Mouse (Mus musculus) thymus, adult 18-20 months (tissue): ENCODE results near the gene Rgs7bp.

Source experiments
- DNase-seq, 2 experiments: peaks; one replicate each; pipeline ENCODE4 v3.0.0; 2022; ENCODE audit warnings: mixed read lengths in 2 of 2

Gene Rgs7bp

GRCm38 (mm10) chr13:105002132-105002830, 52.4 kb downstream of the Rgs7bp start:
- no peak for DNase-seq

- DNase-seq = no peak
These were observed 53.0 kb downstream of the Rgs7bp start for GRCm38 (mm10) chr13:105001714-105002113.

- DNase-seq = no peak
These were observed 65.9 kb downstream of the Rgs7bp start for GRCm38 (mm10) chr13:104988811-104989258.

- no peak for DNase-seq
These were observed 66.7 kb downstream of the Rgs7bp start for GRCm38 (mm10) chr13:104988009-104988540.

GRCm38 (mm10) chr13:104985691-104986090, 69.0 kb downstream of the Rgs7bp start:
- DNase-seq = no peak

DNA sequence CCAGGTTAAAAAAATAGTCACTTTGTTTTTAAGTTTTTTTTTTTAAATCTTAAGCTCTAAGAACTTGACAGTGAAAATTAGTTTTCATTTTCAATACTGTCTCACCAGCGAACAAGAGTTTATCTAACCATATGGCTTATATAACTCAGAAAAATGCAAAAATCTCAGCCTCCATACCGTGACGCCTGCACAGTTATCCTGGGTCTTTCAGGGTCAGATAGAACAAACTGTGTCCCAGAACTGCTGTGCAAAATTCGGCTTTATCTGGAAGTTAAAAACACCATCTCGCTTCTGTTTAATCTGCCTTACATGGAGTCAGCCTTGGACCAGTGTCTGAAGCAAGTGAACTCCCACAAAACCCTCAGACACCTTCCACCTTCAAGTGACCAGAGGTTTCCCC, 70.7 kb downstream of the Rgs7bp start:
- DNase-seq = no peak

GRCm38 (mm10) chr13:104982781-104983353, 71.9 kb downstream of the Rgs7bp start:
- no peak for DNase-seq

GRCm38 (mm10) chr13:104978176-104978575, 76.6 kb downstream of the Rgs7bp start:
- no peak for DNase-seq

GRCm38 (mm10) chr13:104967486-104967885, 87.2 kb downstream of the Rgs7bp start:
- no peak for DNase-seq

- DNase-seq = no peak
These were observed 91.0 kb downstream of the Rgs7bp start for GRCm38 (mm10) chr13:104963716-104964115.

- DNase-seq = no peak
These were observed 91.9 kb downstream of the Rgs7bp start for GRCm38 (mm10) chr13:104962716-104963411.

- DNase-seq = no peak
These were observed 92.6 kb downstream of the Rgs7bp start for GRCm38 (mm10) chr13:104962166-104962565.

- DNase-seq = no peak
These were observed 93.6 kb downstream of the Rgs7bp start for GRCm38 (mm10) chr13:104960951-104961715.

GRCm38 (mm10) chr13:104960206-104960928, 94.4 kb downstream of the Rgs7bp start:
- no peak for DNase-seq

- no peak for DNase-seq
These were observed 95.0 kb downstream of the Rgs7bp start for GRCm38 (mm10) chr13:104959733-104960132.

- peak in 1 of 2 experiments; percentile 45 for DNase-seq
These were observed 106.8 kb downstream of the Rgs7bp start for GRCm38 (mm10) chr13:104947958-104948357.

- no peak for DNase-seq
These were observed 114.2 kb downstream of the Rgs7bp start for GRCm38 (mm10) chr13:104940483-104940882.

- DNase-seq = no peak
These were observed 114.9 kb downstream of the Rgs7bp start for GRCm38 (mm10) chr13:104939856-104940255.

DNA sequence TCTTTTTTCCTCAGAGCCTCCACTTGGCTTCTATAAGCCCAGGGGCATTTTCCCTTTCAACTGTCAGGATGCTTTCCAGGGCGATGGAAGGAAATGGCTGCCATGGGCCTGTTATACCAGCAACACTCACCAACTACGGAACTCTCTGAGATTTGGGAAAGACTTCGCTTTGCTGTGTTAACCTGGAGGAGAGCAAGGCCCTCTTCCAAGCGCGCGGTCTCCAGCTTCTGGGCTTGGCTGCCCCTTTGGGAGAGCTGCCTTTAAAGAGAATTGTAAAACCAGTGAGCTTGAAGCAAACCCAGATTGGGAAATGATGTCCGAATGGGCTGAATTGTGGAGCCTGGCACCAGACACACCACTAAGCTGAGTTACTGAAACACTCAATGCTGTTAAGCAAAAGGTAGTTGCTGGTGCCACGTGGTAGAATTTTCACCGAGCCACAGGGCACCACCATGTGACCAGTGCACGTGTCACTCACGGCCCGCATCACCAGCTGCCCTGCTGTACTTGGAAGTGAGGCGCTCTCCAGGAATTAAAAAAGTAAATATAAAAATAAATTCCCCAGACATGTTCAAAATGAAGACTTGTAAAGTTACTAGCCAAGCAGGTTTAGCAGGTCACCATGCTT, 115.7 kb downstream of the Rgs7bp start:
- no peak for DNase-seq

- no peak for DNase-seq
These were observed 117.0 kb downstream of the Rgs7bp start for GRCm38 (mm10) chr13:104937759-104938158.

DNA sequence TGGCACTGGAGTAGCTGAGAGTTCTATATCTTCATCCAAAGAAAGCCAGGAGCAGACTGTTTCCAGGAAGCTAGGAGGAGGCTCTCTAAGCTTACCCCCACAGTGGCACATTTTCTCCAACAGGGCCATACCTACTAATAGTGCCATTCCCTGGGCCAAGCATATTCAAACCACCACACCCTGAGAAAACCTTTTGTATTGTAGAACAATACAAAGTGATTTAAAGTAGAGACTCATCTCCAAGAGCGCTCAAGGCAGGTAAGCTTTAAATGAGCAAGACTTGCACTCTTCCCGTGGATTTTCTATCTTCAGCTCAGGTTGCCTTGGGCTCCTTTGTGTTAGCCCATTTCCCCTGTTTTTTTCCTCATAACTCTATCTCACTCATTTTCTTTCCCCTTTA, 118.1 kb downstream of the Rgs7bp start:
- DNase-seq = no peak
